Mouse (Mus musculus) c-Kit-positive CD71-negative TER-119-negative erythroid progenitor cells, embryonic 14.5 days (primary cell): ENCODE measurements around the gene Hnrnpm.
"Not testable (repeated sequence)": the region's sequence is repeated elsewhere in the genome, so short reads cannot be mapped to it uniquely, and the experiment has no call there.

Experiments used
- DNase-seq: peaks from one replicate; pipeline ENCODE4 v3.0.0-alpha.2; 2013; ENCODE audit warnings: low read depth

Gene Hnrnpm

GRCm38 (mm10) chr17:33669681-33670080 is 17.0 kb downstream of the Hnrnpm start:
- no peak for DNase-seq

GRCm38 (mm10) chr17:33666813-33667212 is 19.8 kb downstream of the Hnrnpm start:
- DNase-seq = no peak

- DNase-seq = no peak
Measured at GRCm38 (mm10) chr17:33649781-33650475, 36.7 kb downstream of the Hnrnpm start.

DNA sequence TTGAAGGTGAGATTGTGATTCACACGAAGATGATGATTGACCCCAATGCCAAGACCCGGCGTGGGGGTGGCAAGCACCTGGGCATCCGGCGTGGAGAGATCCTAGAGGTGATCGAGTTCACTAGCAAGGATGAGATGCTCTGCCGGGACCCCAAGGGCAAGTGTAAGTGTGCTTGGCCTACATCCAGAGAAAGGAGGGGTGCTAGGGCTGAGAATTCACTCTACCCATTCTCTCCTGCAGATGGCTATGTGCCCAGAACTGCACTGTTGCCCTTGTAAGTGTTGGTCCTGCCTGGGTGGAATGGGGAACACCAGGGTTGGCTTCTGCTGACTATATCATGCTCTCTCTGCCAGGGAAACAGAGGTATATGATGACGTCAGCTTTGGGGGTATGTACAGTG is 41.6 kb downstream of the Hnrnpm start:
- DNase-seq = no peak

DNA sequence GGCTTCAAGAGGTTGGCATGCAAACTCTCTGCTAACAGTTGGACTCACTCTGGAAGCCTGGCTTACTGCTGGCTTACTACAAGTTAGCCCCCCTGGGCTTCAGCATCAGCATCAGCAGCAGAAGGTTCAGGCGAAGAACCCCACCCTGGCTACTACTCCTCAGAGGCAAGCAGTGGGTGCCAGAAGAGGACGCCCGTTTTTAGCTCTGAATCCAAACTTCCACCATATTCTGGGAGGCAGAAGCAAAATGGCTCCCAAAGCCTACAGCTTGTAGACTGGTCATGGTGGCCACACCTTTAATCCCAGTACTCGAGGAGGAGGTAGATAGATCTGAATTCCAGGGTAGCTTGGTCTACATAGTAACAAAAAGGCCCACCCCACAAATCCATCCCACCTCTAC is 42.6 kb downstream of the Hnrnpm start:
- DNase-seq = no peak

DNA sequence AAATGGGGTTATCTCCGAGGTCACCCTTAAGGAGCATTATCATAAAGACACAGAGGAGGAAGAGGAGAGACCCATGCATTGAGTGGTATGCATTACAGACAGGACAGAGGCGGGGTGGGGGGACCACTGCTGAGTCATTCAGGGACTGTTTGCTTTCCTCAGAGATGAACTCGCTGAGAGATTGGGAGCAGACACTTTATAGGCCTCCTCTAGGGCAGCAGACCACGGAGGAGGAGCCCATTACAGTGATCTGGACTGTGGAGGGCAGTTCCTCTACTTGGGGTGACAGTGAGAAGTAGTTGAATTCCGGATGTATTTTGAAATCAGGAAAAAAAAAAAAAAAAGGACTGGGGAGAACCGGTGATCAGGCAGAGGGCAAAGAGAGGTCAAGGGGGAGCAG is 46.9 kb downstream of the Hnrnpm start:
- no peak for DNase-seq

DNA sequence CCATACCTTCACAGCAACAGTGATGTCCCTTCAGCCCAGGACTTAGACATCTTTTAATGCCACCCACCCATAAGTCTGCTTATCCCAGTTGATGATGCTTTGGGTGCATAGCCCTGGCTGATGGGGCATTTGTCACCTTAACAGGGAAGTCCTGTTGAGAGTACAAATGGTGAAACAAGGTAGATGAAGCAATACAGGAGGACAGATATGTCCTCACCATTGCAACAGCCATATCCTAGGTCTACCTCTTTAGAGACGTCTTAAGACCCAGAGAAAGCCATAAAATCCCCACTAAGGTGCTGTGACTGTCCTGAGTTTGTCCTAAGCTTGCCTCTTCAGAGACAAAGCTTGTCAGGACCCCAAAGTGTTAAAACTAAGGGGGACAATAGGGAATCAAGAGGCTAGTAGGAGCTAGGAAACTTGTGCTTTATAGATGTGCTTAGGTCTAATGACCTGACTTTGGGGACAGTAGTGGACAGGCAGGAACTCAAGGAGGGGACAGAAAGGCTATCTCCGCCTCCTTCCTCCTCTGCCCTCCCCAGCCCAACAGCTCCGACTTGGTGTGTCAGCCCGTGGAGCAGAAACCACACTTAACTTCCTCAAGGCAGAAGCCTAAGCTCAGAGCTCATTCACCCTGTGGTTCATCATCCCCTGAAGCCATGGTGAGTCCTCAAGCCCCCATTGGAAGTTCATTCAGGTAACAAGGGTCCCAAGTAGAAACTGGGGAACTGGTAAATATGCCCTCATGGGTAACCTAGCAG is 49.0 kb downstream of the Hnrnpm start, which contains the start of gene Pram1:
Gene Pram1, plus strand, starts transcription at position 541 of the 761 bp plus-strand sequence.
- no peak for DNase-seq

GRCm38 (mm10) chr17:33637038-33637437 is 49.6 kb downstream of the Hnrnpm start:
- no peak for DNase-seq

DNA sequence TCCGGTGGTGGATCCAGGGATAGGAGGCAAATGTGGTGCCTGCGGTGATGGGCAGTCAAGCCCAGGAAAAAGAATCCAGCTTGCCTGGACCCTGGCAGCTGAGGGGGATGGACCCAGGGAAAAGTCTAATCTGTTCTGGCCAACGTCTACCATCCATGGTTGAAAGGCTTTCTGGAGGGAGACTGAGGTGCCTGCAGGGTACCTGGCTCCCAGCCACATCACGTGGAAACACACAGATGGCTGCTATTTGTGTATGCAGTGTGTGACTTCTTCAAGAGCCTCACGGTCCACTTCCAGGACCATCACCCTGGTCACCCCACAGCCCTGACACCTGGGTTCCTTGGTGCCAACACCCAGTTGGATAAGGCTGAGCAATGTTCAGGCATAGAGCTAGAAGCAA is 54.9 kb downstream of the Hnrnpm start:
- no peak for DNase-seq

- DNase-seq = no peak
Measured at GRCm38 (mm10) chr17:33631236-33631635, 55.4 kb downstream of the Hnrnpm start.

DNA sequence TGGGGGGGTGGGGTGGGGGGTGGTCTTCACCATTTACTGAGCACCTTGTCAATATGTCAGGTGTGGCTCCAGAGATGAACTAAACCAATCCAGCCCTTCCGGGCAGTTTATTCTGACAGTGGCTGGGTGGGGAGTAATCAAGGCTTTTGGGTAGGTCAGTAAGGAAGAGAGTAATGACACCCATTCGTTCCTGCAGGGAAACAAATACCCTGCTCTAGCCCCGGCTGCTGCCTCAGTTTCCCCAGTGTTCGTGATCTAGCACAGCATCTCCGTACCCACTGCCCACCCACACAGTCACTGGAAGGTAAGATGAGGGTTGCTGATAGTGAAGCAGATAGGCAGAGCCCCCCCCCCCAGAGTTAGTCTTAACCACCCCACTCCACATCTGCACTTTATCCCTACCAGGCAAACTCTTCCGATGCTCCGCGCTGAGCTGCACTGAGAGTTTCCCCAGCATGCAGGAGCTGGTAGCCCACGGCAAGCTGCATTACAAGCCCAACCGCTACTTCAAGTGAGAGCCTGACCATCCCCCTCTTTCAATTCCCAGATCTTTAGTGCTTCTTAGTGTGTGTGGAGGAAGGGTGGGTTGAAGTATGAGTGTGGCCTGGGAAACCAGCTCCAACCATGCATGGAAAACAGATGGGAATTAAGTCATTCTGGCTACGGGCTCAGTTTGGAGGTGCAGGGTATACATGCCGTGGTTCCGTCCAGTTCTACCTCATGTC is 56.3 kb downstream of the Hnrnpm start:
- DNase-seq = no peak

DNA sequence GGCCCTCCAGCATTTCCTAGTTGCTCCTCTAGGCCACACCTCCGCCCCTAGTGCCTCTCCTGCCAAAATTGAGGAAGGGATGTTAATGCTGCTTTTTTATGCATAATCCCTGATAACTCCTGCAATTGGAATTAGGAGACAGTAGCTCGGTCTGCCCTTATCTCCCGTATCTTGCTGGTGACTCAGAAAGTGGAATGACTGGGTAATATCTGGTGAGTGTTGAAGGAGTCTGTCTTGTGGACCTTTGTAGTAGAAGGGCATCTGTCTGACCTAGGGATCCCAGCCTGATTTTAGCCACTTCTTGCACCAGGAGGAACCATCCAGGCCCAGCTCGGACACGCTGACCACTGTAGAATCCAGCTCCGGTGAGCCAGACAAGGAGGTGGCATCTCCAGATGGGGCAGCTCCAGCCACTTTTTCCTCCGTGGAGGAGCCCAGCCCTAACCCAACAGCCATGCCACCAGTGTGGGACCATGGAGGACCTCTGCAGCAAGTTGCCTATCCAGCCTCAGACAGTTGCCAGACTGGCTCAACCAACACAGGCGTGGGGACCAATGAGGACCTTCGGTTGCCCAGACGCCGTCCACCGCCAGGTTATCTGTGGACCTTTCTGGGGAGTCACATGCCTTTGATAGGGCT is 57.1 kb downstream of the Hnrnpm start:
- DNase-seq = no peak

- peak; percentile 97 for DNase-seq
Measured at GRCm38 (mm10) chr17:33628621-33629486, 57.8 kb downstream of the Hnrnpm start, which contains the start of gene Zfp414. Zfp414 (plus strand) TSS chr17:33629090.

GRCm38 (mm10) chr17:33627281-33627680 is 59.4 kb downstream of the Hnrnpm start:
- DNase-seq = no peak

DNA sequence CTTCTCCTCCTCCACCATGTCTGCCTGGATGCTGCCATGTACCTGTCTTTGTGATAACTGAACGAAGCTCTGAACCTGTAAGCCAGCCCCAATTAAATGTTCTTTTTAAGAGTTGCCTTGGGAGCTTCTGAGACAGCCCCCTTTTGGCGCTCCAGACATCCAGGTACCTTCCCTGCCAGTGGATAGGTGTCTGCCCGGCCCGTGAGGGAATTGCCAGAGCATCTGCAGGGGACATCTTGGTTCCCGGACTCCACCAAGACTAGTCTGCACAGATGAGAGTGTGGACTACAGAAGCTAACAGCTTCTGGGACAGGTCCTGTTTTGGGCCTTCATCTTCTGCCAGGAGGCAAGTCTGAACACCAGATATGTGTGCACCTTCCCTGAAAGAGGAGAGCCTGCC is 72.9 kb downstream of the Hnrnpm start:
- not testable (repeated sequence) for DNase-seq

GRCm38 (mm10) chr17:33610548-33610947 is 76.1 kb downstream of the Hnrnpm start:
- DNase-seq = no peak

GRCm38 (mm10) chr17:33607273-33607672 is 79.4 kb downstream of the Hnrnpm start:
- DNase-seq = no peak

DNA sequence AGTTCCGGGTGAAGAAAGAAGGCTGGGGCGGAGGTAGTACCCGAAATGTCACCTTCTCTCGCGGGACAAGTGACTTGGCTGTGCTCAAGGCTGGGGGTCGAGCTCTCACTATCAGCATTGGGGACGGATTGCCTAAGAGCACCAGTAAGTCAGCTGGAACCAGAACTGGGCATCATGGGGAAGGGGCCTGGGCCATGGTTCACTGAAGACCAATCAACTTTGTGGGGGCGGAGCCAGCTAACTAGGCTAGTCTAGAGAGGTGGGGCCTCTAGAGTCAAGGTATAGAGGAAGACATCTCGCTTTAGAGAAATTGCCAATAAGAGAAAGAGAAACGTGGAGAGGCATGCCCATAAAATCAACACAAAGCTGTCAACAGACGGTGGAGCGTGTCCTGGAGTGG is 84.7 kb downstream of the Hnrnpm start:
- DNase-seq = no peak

- no peak for DNase-seq
Measured at GRCm38 (mm10) chr17:33600831-33601230, 85.8 kb downstream of the Hnrnpm start.

- no peak for DNase-seq
Measured at GRCm38 (mm10) chr17:33599836-33600475, 86.7 kb downstream of the Hnrnpm start.

- DNase-seq = no peak
Measured at GRCm38 (mm10) chr17:33598506-33598905, 88.2 kb downstream of the Hnrnpm start.
